Mouse (Mus musculus): ENCODE results near the gene Ptgdr. TPM values are rescaled to one million over a fixed set of nuclear protein-coding genes. Genes with fewer than 3 reads are reported as not detected.
"Not testable (repeated sequence)": the region's sequence is repeated elsewhere in the genome, so short reads cannot be mapped to it uniquely, and the experiment has no call there.

The Ptgdr gene
- polyA plus RNA-seq, 1 experiment from 2014 or later = not detected

- H3K4me3 ChIP-seq (ENCODE audit: low read depth, low read length) = no peak overlapping the region
- no peaks in the 10 kb centered on the region for H3K36me3 ChIP-seq (ENCODE audit: control insufficient read depth, insufficient read depth, low read length)
- H3K4me2 ChIP-seq = no peak overlapping the region
- 81% methylated on average over 4 of the region's 4 CpGs for WGBS
- no peak overlapping the region for H3K27ac ChIP-seq (ENCODE audit: low read depth, low read length)
- no peaks in the 10 kb centered on the region for H3K9me3 ChIP-seq (ENCODE audit: control insufficient read depth, low read length)
- no peaks in the 10 kb centered on the region for H3K27me3 ChIP-seq (ENCODE audit: control insufficient read depth, insufficient read depth, low read length)
- no peak for DNase-seq (ENCODE audit: low spot score, missing footprints)
- no peaks in the 10 kb centered on the region for H3K4me1 ChIP-seq (ENCODE audit: control insufficient read depth, insufficient read depth, low read length)
- H3K9ac ChIP-seq (ENCODE audit: low read length) = no peak overlapping the region
- no peak for ATAC-seq (ENCODE audit: low FRiP score)
These were observed 31.4 kb downstream of the Ptgdr start for GRCm38 (mm10) chr14:44827736-44828135.

GRCm38 (mm10) chr14:44821177-44822057 is 37.8 kb downstream of the Ptgdr start:
- H3K9ac ChIP-seq (ENCODE audit: low read length) = no peak overlapping the region
- H3K9me3 ChIP-seq (ENCODE audit: control insufficient read depth, low read length) = no peaks in the 10 kb centered on the region
- no peak overlapping the region for H3K4me3 ChIP-seq (ENCODE audit: low read depth, low read length)
- H3K4me1 ChIP-seq (ENCODE audit: control insufficient read depth, insufficient read depth, low read length) = no peaks in the 10 kb centered on the region
- no peak for ATAC-seq (ENCODE audit: low FRiP score)
- H3K27me3 ChIP-seq (ENCODE audit: control insufficient read depth, insufficient read depth, low read length) = no peaks in the 10 kb centered on the region
- H3K27ac ChIP-seq (ENCODE audit: low read depth, low read length) = no peak overlapping the region
- H3K36me3 ChIP-seq (ENCODE audit: control insufficient read depth, insufficient read depth, low read length) = no peaks in the 10 kb centered on the region
- WGBS = 65% methylated on average over 7 of the region's 7 CpGs
- no peak overlapping the region for H3K4me2 ChIP-seq
- DNase-seq (ENCODE audit: low spot score, missing footprints) = no peak

GRCm38 (mm10) chr14:44813152-44813551 is 46.0 kb downstream of the Ptgdr start:
- H3K27me3 ChIP-seq (ENCODE audit: control insufficient read depth, insufficient read depth, low read length); H3K9ac ChIP-seq (ENCODE audit: low read length); H3K4me2 ChIP-seq; H3K9me3 ChIP-seq (ENCODE audit: control insufficient read depth, low read length); DNase-seq (ENCODE audit: low spot score, missing footprints); H3K4me1 ChIP-seq (ENCODE audit: control insufficient read depth, insufficient read depth, low read length); H3K36me3 ChIP-seq (ENCODE audit: control insufficient read depth, insufficient read depth, low read length); ATAC-seq (ENCODE audit: low FRiP score); H3K27ac ChIP-seq (ENCODE audit: low read depth, low read length); H3K4me3 ChIP-seq (ENCODE audit: low read depth, low read length): not testable (repeated sequence)

Other genes with a start within 250 kb of the Ptgdr start
- not detected in 2 replicates for gene Gm5624, start 231.4 kb downstream of the Ptgdr start, polyA plus RNA-seq (2014; fragmentation: Nextera tagmentation; extraction: Ambion mirVana)
- not detected in 2 replicates for gene Gm8257, start 152.9 kb downstream of the Ptgdr start, polyA plus RNA-seq (2014; fragmentation: Nextera tagmentation; extraction: Ambion mirVana)
- gene Gm8267, start 109.0 kb downstream of the Ptgdr start, polyA plus RNA-seq (2014; fragmentation: Nextera tagmentation; extraction: Ambion mirVana) = not detected in 2 replicates
- gene Ptger2, start 128.8 kb upstream of the Ptgdr start, polyA plus RNA-seq (2014; fragmentation: Nextera tagmentation; extraction: Ambion mirVana) = 0.12 TPM in 1 of 2 replicates, not detected in the other

Measured in midbrain, embryonic 11.5 days (tissue).